Mouse (Mus musculus) stomach, postnatal 0 days (tissue): ENCODE data around the gene Pcnx3.

ENCODE experiments used
- CTCF ChIP-seq: IDR thresholded peaks from 2 replicates; pipeline ENCODE4 v1.5.1; 2016; ENCODE audit warnings: antibody characterized with exemption, low read depth, mild to moderate bottlenecking, moderate library complexity
- EP300 ChIP-seq: optimal IDR thresholded peaks from 2 replicates; pipeline ENCODE3; 2016; ENCODE audit warnings: antibody characterized with exemption

- TF ChIP-seq CTCF = no peak
- no peak for TF ChIP-seq EP300
These were observed 56.6 kb downstream of the Pcnx3 start for GRCm38 (mm10) chr19:5632120-5632519.
